Mouse (Mus musculus) embryonic fibroblast, embryonic 13.5 days (primary cell): ENCODE measurements at regions not wholly inside any gene's neighbourhood (a gene's known extent, or its start where the extent isn't known, plus 50 kb on each side); places are given as distances from the start of the nearest gene placed in this dataset.

Experiments used
- H3K27ac ChIP-seq: 2 replicates; pipeline ENCODE4 v1.5.1; 2012; ENCODE audit warnings: low read length, control low read depth, inconsistent platforms; ENCODE audit not compliant: insufficient read depth
- H3K4me1 ChIP-seq: 2 replicates; pipeline ENCODE4 v1.6.1; 2011; ENCODE audit warnings: low read length; ENCODE audit not compliant: control insufficient read depth, insufficient read depth
- H3K4me3 ChIP-seq: 2 replicates; pipeline ENCODE4 v1.5.1; 2011; ENCODE audit warnings: mild to moderate bottlenecking, control low read depth, low read length; ENCODE audit not compliant: insufficient read depth
- CTCF ChIP-seq: IDR thresholded peaks from 2 replicates; pipeline ENCODE4 v1.5.1; 2011; ENCODE audit warnings: mild to moderate bottlenecking, control low read depth, low read length, moderate library complexity, borderline replicate concordance; ENCODE audit not compliant: insufficient read depth
- POLR2A ChIP-seq: IDR thresholded peaks from 2 replicates; pipeline ENCODE4 v1.6.1; 2011; ENCODE audit warnings: low read depth, mild to moderate bottlenecking, control low read depth, low read length, moderate library complexity

GRCm38 (mm10) chr15:59845158-59845739 lies 171.2 kb downstream of the 4933412E24Rik start:
- H3K4me1 ChIP-seq: peaks cover 7% of the 10 kb centered on the region; the same call in 1 of the 2 replicates
- TF ChIP-seq POLR2A (no peak), CTCF (peak; percentile 10; the same call in 1 of the 2 replicates)
- peak overlapping the region; percentile 36 for H3K27ac ChIP-seq

DNA sequence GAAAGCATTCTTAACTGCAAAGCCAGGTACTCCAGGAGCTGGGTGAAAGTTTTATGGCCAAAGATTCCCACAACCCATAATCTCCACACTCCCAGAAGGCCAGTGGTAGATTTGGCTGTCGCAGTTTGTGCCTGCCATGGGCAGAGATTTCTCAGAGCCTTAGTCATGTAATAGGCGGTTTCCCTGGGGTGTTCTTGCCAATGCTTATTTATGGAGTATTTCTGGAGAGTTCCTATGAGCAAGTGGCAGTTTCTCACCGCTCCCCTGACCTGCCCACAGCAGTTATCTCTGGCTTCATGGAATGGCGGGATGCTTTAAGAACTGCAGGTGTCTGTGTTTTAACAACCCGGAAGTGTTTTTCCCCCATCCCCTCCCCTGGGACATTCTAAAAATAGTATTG lies 179.8 kb downstream of the 4933412E24Rik start:
- H3K4me1 ChIP-seq: peaks cover 5% of the 10 kb centered on the region
- H3K4me3 ChIP-seq: no peak overlapping the region
- H3K27ac ChIP-seq: no peak overlapping the region
- TF ChIP-seq CTCF (no peak), POLR2A (no peak)

More at GRCm38 (mm10) chr15:59845158-59845739, 171.2 kb downstream of the 4933412E24Rik start:
- H3K4me3 ChIP-seq: no peak overlapping the region

DNA sequence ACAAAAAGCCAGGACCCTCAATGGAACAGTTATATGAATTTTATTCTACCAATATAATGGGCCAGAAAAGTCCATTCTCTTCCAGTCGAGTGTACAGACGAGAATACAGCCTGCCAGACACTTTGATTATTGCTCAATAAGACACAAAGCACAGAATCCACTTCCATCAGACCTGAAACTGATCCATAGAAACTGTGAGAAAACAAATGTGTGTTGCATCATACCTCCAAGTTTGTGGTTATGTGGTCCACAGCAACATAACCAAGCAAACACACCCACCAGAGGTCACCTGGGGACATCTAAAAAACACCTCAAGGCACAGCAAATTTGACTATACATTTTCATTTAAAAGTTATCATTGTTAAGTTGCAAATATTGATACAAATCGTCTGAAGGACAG lies 183.2 kb downstream of the 4933412E24Rik start:
- no peak overlapping the region for H3K27ac ChIP-seq
- H3K4me1 ChIP-seq: peaks cover 2% of the 10 kb centered on the region
- no peak overlapping the region for H3K4me3 ChIP-seq
- TF ChIP-seq CTCF (no peak), POLR2A (no peak)

- Histone ChIP-seq H3K27ac (no peak overlapping the region), H3K4me1 (peaks cover 4% of the 10 kb centered on the region), H3K4me3 (no peak overlapping the region)
- TF ChIP-seq CTCF (no peak), POLR2A (no peak)
Observed at GRCm38 (mm10) chr15:59831481-59831880, 184.9 kb downstream of the 4933412E24Rik start.

DNA sequence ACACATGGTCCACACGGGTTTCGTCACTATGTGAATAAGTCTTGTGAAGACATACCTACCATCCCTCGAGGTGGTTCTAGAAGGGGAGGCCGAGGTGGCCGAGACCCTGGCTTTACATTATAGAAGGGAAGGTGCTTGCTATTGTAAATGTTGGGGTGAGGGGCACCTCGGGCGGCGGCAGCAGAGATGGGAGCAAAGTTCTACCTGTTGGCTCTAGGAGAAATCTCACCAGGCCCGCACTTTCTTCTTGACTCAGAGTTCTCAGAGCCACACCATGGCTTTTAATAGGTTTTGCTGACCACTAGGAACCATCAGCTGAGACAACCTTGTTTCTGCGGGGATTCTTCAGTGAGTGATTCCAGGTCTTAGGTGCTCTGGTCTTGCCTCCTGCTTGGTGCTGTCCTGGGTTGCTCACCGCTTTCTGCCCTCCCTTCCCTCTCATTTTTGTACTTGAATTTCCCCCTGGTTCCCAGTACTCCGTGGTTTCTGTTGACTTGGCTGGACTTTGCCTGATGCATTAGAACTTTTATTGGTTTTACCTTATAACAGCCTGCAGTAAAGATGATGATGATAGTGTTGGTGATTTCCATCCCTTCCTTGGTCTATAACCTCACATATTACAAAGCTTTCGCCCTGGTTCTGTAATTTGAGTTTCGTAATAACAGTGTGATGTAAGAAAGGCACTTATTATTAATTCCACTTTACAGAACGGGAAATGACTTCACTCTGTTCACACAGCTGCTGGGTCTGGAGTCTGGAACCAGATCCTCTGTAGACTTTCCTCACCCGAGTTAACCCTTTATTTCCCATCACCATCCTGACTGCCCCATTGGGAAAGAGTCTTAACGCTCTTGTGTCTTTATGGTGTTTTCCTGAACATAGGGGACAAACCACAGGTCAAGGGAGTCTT lies 185.6 kb downstream of the 4933412E24Rik start:
- H3K27ac ChIP-seq: no peak overlapping the region
- no peak for TF ChIP-seq POLR2A
- no peak for TF ChIP-seq CTCF
- H3K4me3 ChIP-seq: no peak overlapping the region
- H3K4me1 ChIP-seq: peaks cover 8% of the 10 kb centered on the region; the same call in 1 of the 2 replicates

DNA sequence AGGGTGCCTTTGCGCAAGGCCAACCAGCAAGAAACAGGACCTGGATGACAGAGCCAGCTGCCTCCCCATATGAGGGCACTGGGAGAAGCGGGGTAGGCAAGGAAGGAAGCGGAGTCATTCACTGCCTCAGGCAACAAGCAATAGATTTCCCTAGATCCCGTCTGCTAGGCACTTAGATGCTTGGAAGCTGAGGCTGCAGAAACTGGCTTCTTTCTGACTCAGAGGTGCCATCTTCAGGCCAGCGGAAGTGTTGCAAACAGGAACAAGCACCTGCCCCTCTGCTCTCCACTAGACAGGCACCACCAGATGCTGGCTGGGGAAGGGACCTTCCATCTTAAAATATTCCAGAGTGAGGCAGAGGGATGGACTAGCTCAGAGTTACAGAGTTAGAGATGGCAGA lies 188.0 kb downstream of the 4933412E24Rik start:
- Histone ChIP-seq H3K4me3 (no peak overlapping the region), H3K4me1 (peaks cover 16% of the 10 kb centered on the region; the same call in 1 of the 2 replicates), H3K27ac (no peak overlapping the region)
- TF ChIP-seq POLR2A (no peak), CTCF (peak; percentile 67; the same call in 1 of the 2 replicates)

DNA sequence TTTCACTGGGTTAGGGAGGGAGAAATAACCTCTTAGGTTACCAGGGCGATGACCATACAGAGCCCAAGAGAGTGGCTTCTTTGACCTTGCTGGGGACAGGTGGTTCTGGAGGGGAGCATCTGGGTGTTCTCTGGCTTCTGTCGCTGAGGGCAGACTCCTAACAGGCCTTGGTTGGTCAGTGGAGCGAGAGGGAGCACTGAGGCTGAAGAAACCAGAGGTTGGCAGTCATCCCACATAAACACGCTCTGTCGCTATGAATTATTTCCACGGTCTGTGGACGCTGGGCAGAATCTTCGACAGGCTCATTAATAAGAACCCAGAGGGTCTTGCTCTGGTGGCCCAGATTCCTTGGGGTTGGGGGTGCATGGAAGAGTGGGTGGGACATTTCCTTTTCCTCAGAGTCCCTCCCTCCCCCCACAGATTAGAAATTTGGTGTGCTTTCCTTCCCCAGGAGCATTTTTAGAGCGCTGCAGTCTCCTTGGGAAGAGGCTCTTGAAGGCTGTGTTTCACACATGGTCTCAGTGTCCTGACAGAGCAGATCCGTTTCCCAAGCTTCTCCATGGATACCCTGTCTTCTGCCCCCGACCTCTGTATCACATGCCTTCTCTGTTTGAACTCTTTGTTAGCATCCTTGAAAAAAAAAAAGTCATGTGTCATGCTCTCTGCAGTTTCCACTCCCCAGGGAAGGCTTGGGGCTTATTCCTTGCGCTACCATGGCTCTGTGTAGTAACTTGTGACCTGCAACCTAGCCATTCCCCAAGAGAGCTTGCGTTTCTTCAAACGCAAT lies 190.1 kb downstream of the 4933412E24Rik start:
- no peak overlapping the region for H3K4me3 ChIP-seq
- H3K4me1 ChIP-seq: peaks cover 21% of the 10 kb centered on the region
- peak overlapping the region; percentile 74 for H3K27ac ChIP-seq
- TF ChIP-seq POLR2A (no peak), CTCF (no peak)

GRCm38 (mm10) chr15:59823921-59824320 lies 192.5 kb downstream of the 4933412E24Rik start:
- Histone ChIP-seq H3K4me3 (no peak overlapping the region), H3K4me1 (peaks cover 21% of the 10 kb centered on the region), H3K27ac (peak overlapping the region; percentile 90)
- TF ChIP-seq CTCF (no peak), POLR2A (no peak)

GRCm38 (mm10) chr15:59822995-59823681 lies 193.3 kb downstream of the 4933412E24Rik start:
- H3K4me1 ChIP-seq: peaks cover 21% of the 10 kb centered on the region
- H3K27ac ChIP-seq: peak overlapping the region; percentile 91
- H3K4me3 ChIP-seq: no peak overlapping the region
- TF ChIP-seq POLR2A: peak; percentile 41
- TF ChIP-seq CTCF: no peak
